Mouse (Mus musculus): ENCODE measurements around the gene Ddn.

DNA sequence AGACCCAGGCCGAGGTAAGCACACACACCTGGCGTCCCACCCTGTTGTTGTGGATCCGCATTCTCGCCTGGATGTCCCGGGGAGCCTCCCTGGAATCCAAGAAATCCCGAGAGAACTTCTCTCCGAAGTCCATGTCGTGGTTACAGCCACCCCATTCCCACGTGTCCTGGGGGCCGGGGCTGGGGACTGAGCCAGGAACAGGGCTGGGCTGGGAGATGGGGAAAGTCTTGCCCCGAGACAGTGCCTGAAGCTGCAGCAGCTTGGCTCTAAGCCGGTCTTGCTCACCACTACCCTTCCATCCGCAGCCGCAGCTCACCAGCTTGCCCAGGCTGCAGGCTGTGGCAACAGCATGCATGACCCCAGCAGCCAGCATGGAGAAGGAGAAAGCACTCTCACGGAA, 35.2 kb downstream of the Ddn start:
- TF ChIP-seq CTCF (conservative IDR thresholded peaks at IDR 0.05; ENCODE audit: low read length) (no peak), NANOG (IDR thresholded peaks at IDR 0.05; ENCODE audit: borderline replicate concordance, low read length) (no peak), POU5F1 (IDR thresholded peaks at IDR 0.05; ENCODE audit: borderline replicate concordance, low read length) (no peak)
